Mouse (Mus musculus) intestine, embryonic 16.5 days (tissue): ENCODE measurements around the gene Krt15. TPM values are rescaled to one million over a fixed set of nuclear protein-coding genes. Genes with fewer than 3 reads are reported as not detected.

Experiments
- ATAC-seq: fragments of 200-750 bp; cut with Nextera tagmentation; 2 replicates; pipeline ENCODE4 v1.8.0; 2017; ENCODE audit warnings: moderate TSS enrichment, moderate library complexity
- H3K27ac ChIP-seq: fragments of 300-500 bp; sonication (generic); 2 replicates; pipeline ENCODE4 v1.5.1; 2014; ENCODE audit warnings: mild to moderate bottlenecking, low read length
- H3K27me3 ChIP-seq: fragments of 300-500 bp; sonication (generic); replicated peaks from 2 replicates; pipeline ENCODE4 v1.6.1; 2014; ENCODE audit warnings: low read length, control low read depth, mixed read lengths; ENCODE audit not compliant: control insufficient read depth, insufficient read depth
- H3K36me3 ChIP-seq: fragments of 300-500 bp; sonication (generic); 2 replicates; pipeline ENCODE4 v1.6.1; 2014; ENCODE audit warnings: low read length, control low read depth; ENCODE audit not compliant: control insufficient read depth, insufficient read depth
- H3K4me1 ChIP-seq: fragments of 300-500 bp; sonication (generic); 2 replicates; pipeline ENCODE4 v1.6.1; 2014; ENCODE audit warnings: low read length, control low read depth, mixed read lengths; ENCODE audit not compliant: control insufficient read depth, insufficient read depth
- H3K4me2 ChIP-seq: fragments of 300-500 bp; sonication (generic); 2 replicates; pipeline ENCODE4 v1.6.1; 2014; ENCODE audit warnings: low read depth, low read length, control low read depth
- H3K4me3 ChIP-seq: fragments of 300-500 bp; sonication (generic); 2 replicates; pipeline ENCODE4 v1.5.1; 2014; ENCODE audit warnings: mild to moderate bottlenecking, low read length
- H3K9ac ChIP-seq: fragments of 300-500 bp; sonication (generic); 2 replicates; pipeline ENCODE4 v1.6.1; 2014; ENCODE audit warnings: low read depth, low read length
- H3K9me3 ChIP-seq: fragments of 300-500 bp; sonication (generic); 2 replicates; pipeline ENCODE4 v1.6.1; 2016; ENCODE audit warnings: low read length, control low read depth; ENCODE audit not compliant: control insufficient read depth
- WGBS: fragments of 180-500 bp; shearing (Covaris S2); extraction: QIAGEN DNeasy Blood & Tissue Kit; methylation state at CpG from one replicate; pipeline ENCODE4 v1.1.7; 2014; 5-methylcytosine and 5-hydroxymethylcytosine counted together
- polyA plus RNA-seq: library from polyadenylated mRNA; unstranded; fragments of >200 nt; fragmentation: Nextera tagmentation; extraction: Ambion mirVana; gene quantifications from 2 replicates; pipeline ENCODE4 v1.2.1, GENCODE M21; 2015

Gene Krt15
- polyA plus RNA-seq, 1 experiment from 2014 or later, result 4.5 TPM

GRCm38 (mm10) chr11:100102693-100103429 is 32.9 kb downstream of the Krt15 start:
- no peak overlapping the region for H3K27ac ChIP-seq
- no peaks in the 10 kb centered on the region for H3K27me3 ChIP-seq
- H3K4me2 ChIP-seq, result no peak overlapping the region
- ATAC-seq, result no peak
- no peak overlapping the region for H3K4me3 ChIP-seq
- WGBS, result 62% methylated on average over 15 of the region's 15 CpGs
- H3K9ac ChIP-seq, result no peak overlapping the region
- no peaks in the 10 kb centered on the region for H3K36me3 ChIP-seq
- no peaks in the 10 kb centered on the region for H3K9me3 ChIP-seq
- 0 out of 2 replicates have a peak, but pooled peaks cover 3% of the 10 kb centered on the region for H3K4me1 ChIP-seq

- Histone ChIP-seq H3K4me2 (no peak overlapping the region), H3K4me3 (no peak overlapping the region), H3K4me1 (0 out of 2 replicates have a peak, but pooled peaks cover 3% of the 10 kb centered on the region), H3K9ac (no peak overlapping the region), H3K27me3 (no peaks in the 10 kb centered on the region), H3K36me3 (no peaks in the 10 kb centered on the region), H3K9me3 (no peaks in the 10 kb centered on the region), H3K27ac (no peak overlapping the region)
- 85% methylated on average over 4 of the region's 4 CpGs for WGBS
- ATAC-seq, result no peak
These were observed 35.3 kb downstream of the Krt15 start for GRCm38 (mm10) chr11:100100391-100100790.

DNA sequence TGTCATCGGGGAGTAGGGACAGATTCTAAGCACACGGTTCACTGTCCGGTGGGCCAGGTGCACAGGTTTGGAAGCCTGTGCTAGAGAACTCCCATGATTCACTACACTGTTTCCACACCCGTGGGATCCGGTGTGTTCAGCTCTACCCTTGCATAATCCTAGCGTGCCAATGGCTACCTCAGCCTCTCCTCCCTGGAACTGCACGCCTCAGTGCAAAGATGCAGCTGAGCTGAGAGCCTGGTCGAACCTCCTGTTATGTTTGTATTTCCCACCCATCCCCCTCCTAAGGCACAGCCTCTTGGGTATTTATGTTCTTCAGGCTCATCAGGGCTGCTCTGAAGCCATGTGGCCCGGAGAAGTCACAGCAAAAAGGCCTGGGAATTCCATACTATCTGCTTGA is 37.9 kb downstream of the Krt15 start:
- Histone ChIP-seq H3K36me3 (no peaks in the 10 kb centered on the region), H3K4me2 (no peak overlapping the region), H3K9ac (no peak overlapping the region), H3K27me3 (no peaks in the 10 kb centered on the region), H3K4me3 (no peak overlapping the region), H3K9me3 (no peaks in the 10 kb centered on the region), H3K4me1 (no peaks in the 10 kb centered on the region), H3K27ac (no peak overlapping the region)
- no peak for ATAC-seq
- WGBS, result 63% methylated on average over 9 of the region's 9 CpGs

- Histone ChIP-seq H3K27me3 (no peaks in the 10 kb centered on the region), H3K9ac (no peak within 1 kb of the TSS), H3K4me3 (no peak within 1 kb of the TSS), H3K4me2 (no peak within 1 kb of the TSS), H3K27ac (no peak within 1 kb of the TSS), H3K4me1 (no peaks in the 10 kb centered on the region), H3K36me3 (no peaks in the 10 kb centered on the region), H3K9me3 (no peaks in the 10 kb centered on the region)
- WGBS, result 83% methylated on average over 9 of the region's 9 CpGs
- no peak for ATAC-seq
These were observed 39.6 kb downstream of the Krt15 start, which contains the start of gene Krt35 for GRCm38 (mm10) chr11:100096141-100096540. Gene Krt35 (minus strand): TSS chr11:100096241.

DNA sequence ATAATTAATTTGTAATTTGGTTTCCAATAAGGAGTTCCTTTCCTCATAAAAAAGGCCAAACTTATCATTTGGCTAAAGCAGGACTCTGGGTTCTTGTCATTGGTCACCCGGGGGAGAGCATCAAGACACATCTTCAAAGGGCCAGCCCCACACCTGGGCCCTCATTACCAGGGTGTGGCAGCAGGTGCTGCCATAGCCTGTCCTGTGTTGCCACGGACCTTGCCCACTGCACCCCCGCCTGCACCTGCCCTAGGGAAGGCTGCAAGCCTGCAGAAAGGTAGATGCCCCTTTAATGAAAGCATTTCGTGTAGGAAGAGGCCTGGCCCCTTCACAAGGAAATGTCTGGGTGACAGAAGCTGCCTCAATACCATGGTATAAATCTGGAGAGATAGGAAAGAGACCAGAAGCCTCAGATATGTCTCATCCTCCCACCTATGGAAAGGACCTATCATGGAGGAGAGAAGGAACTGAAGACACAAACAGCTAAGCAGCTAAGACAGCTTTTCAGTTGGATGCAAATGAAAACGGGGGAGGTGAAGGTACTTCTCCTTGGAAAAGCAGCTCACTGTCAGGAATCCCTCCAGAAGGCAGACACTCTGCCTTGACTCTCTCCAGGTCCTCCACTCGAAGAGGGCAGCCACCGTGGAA is 47.2 kb downstream of the Krt15 start:
- Histone ChIP-seq H3K4me1 (0 out of 2 replicates have a peak, but pooled peaks cover 3% of the 10 kb centered on the region), H3K9me3 (no peaks in the 10 kb centered on the region), H3K36me3 (no peaks in the 10 kb centered on the region), H3K4me2 (no peak overlapping the region), H3K27ac (no peak overlapping the region), H3K4me3 (no peak overlapping the region), H3K27me3 (no peaks in the 10 kb centered on the region), H3K9ac (no peak overlapping the region)
- 54% methylated on average over 7 of the region's 7 CpGs for WGBS
- peak; percentile 92 for ATAC-seq

- H3K36me3 ChIP-seq, result no peaks in the 10 kb centered on the region
- H3K4me3 ChIP-seq, result no peak within 1 kb of the TSS
- H3K9me3 ChIP-seq, result no peaks in the 10 kb centered on the region
- ATAC-seq, result no peak
- no peaks in the 10 kb centered on the region for H3K27me3 ChIP-seq
- H3K27ac ChIP-seq, result no peak within 1 kb of the TSS
- H3K4me1 ChIP-seq, result 0 out of 2 replicates have a peak, but pooled peaks cover 3% of the 10 kb centered on the region
- H3K9ac ChIP-seq, result no peak within 1 kb of the TSS
- no peak within 1 kb of the TSS for H3K4me2 ChIP-seq
- 95% methylated on average over 10 of the region's 10 CpGs for WGBS
These were observed 47.9 kb downstream of the Krt15 start, which contains the start of gene Krt32 for GRCm38 (mm10) chr11:100087861-100088260. Gene Krt32 (minus strand): TSS chr11:100088226.

Other genes with a start within 250 kb of the Krt15 start
- gene Krtap31-1, start 228.0 kb downstream of the Krt15 start, polyA plus RNA-seq, result not detected in 2 replicates
- not detected in 2 replicates for gene Gm11565, start 221.2 kb downstream of the Krt15 start, polyA plus RNA-seq
- gene Krtap31-2, start 199.6 kb downstream of the Krt15 start, polyA plus RNA-seq, result not detected in 2 replicates
- not detected in 2 replicates for gene Krtap9-5, start 187.5 kb downstream of the Krt15 start, polyA plus RNA-seq
- not detected in 2 replicates for gene Krtap29-1, start 156.9 kb downstream of the Krt15 start, polyA plus RNA-seq
- gene Krtap16-1, start 149.3 kb downstream of the Krt15 start, polyA plus RNA-seq, result not detected in 2 replicates
- not detected in 2 replicates for gene Krtap17-1, start 141.9 kb downstream of the Krt15 start, polyA plus RNA-seq
- gene Krt33a, start 119.7 kb downstream of the Krt15 start, polyA plus RNA-seq, result not detected in 2 replicates
- not detected in 2 replicates for gene Krt33b, start 106.1 kb downstream of the Krt15 start, polyA plus RNA-seq
- gene Krt34, start 94.4 kb downstream of the Krt15 start, polyA plus RNA-seq, result not detected in 2 replicates
- gene Krt31, start 85.4 kb downstream of the Krt15 start, polyA plus RNA-seq, result not detected in 2 replicates
- not detected in 2 replicates for gene Krt32, start 47.7 kb downstream of the Krt15 start, polyA plus RNA-seq
- 0.07 and 0.12 TPM in 2 replicates for gene Krt35, start 39.7 kb downstream of the Krt15 start, polyA plus RNA-seq
- 0.10 TPM in 1 of 2 replicates, not detected in the other for gene Krt36, start 30.3 kb downstream of the Krt15 start, polyA plus RNA-seq
- 0.29 TPM in 1 of 2 replicates, not detected in the other for gene Krt13, start 14.4 kb downstream of the Krt15 start, polyA plus RNA-seq
- gene Krt19, start 12.7 kb upstream of the Krt15 start, polyA plus RNA-seq, result 884 and 955 TPM in 2 replicates
- gene Krt9, start 57.3 kb upstream of the Krt15 start, polyA plus RNA-seq, result not detected in 2 replicates
- 7.3 and 7.9 TPM in 2 replicates for gene Krt14, start 71.6 kb upstream of the Krt15 start, polyA plus RNA-seq
- gene Krt16, start 113.0 kb upstream of the Krt15 start, polyA plus RNA-seq, result not detected in 2 replicates
- gene Krt17, start 125.1 kb upstream of the Krt15 start, polyA plus RNA-seq, result 11.5 and 11.8 TPM in 2 replicates
- gene Krt42, start 133.9 kb upstream of the Krt15 start, polyA plus RNA-seq, result not detected in 2 replicates
- 1,811 and 1,878 TPM in 2 replicates for gene Eif1, start 184.0 kb upstream of the Krt15 start, polyA plus RNA-seq
- 0.77 and 0.80 TPM in 2 replicates for gene Gast, start 198.5 kb upstream of the Krt15 start, polyA plus RNA-seq
- gene Hap1, start 220.2 kb upstream of the Krt15 start, polyA plus RNA-seq, result 12.6 and 13.5 TPM in 2 replicates